Mouse (Mus musculus): ENCODE results near the gene Tap1.

DNA sequence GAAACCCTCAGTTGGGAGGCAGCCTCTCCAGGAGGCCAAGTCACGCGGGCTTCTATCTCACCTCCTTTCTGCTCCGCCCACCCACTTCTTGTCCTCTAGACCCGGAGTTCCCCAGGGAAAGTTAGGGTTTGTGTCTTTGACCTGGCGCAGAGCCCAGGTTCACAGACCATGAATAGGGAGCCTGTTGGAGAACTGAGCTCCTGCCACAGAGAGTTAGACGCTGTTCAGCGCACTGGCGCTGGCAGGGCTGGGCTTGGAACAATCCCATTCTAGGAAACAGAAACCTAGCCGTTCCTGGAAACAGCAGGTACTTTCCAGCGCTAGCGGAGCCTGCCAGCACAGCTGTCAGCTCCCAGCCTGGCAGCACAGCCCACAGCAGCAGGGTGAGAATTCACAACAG, 31.3 kb downstream of the Tap1 start:
- TF ChIP-seq CTCF (IDR thresholded peaks at IDR 0.05; ENCODE audit: low read depth, low read length), result no peak
- no peak for TF ChIP-seq POLR2AphosphoS5 (IDR thresholded peaks at IDR 0.05; ENCODE audit: insufficient replicate concordance, low read depth, low read length)
- TF ChIP-seq TAL1 (conservative IDR thresholded peaks at IDR 0.05; ENCODE audit: low read depth, low read length), result no peak
